Mouse (Mus musculus): ENCODE measurements around the gene Spib.

Gene Spib

DNA sequence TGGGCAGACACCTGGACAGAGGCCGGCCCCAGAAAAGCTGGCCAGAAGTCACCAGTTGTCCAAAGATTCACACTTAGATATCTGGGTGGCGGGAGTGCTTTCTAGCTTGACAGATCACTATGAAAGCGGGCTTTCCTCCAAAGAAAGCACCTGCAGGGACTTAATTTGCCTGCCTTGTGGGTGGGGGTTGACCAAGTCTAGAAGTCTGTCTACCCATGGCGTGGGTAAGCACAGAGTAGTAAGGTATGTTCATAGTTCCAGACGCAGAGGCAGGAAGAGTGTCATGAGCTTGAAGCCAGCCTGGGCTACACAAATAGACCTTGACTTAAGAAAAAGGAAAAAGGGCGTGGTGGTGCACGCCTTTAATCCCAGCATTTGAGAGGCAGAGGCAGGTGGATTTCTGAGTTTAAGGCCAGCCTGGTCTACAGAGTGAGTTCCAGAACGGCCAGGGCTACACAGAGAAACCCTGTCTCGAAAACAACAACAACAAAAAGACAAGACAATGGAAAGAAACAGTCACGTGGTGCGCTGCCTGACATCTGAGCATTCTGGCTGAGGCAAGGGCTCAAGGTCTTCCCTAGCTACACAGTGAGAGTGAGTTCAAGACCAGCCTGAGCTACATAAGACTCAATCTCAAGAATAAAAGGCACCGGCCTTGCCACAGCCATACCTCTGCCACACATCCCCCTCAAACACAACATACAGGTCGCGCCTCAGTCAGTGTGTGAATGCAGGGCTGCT, 5.3 kb downstream of the Spib start:
- DNase-seq (ENCODE audit: low spot score in 2 of 2) = no peak

DNA sequence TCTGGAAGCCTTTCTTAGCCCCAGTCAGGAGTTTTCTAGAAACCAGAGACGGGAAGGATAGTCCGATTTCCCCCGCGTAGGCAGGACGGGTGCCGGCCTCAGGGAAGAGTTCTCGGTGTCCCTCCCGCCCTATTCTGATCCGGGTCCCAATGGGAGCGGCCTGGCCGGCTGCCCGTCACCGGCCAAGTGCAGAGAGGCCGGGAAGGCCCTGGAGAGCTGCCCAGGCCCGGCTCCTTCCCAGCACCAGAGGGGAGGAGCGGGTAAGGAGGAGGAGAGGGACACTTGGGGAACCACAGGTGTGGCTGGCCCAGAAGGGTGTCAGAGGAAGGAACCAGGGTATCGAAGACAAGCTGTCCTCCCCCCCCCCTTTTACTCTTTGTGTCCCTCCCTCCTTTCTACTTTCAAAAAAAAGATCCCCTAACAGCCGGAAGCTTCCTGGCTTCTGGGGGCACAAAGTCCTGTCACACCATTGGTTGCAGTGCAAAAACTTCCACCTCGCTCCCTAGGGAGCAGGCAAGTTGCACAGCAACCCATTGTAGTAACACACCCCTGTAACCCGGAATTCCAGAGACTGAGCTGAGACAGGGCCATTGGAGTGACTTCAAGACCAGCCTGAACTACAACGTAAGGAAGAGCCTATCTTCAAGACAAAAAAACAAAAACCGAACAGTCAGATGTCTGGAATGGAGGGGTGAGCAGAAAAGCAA, 6.6 kb downstream of the Spib start:
- DNase-seq (ENCODE audit: low spot score in 2 of 2) = no peak

DNA sequence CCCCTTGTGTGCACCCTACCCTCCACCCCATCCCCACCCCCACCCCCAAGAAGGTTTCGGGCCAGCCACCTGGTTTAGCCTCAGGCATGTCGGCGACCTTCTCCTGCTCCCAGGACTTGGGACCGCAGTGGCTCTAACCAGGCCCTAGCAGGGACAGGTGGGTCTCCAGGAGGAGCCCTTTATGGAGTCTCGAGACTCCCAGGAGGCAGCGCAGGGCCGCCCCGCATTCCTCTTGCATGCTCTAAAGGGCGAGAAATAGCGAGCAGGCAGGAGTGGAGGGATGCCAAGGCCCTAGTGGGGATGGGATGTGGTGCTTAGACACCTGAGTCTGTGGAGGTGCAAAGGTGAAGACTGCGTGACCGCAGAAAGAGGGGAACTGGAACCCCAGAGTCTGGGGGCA, 7.4 kb downstream of the Spib start, which contains the start of gene Mybpc2:
Mybpc2 (minus strand) TSS at position 155 of the 400 bp plus-strand sequence.
- DNase-seq (ENCODE audit: low spot score in 2 of 2) = no peak

DNA sequence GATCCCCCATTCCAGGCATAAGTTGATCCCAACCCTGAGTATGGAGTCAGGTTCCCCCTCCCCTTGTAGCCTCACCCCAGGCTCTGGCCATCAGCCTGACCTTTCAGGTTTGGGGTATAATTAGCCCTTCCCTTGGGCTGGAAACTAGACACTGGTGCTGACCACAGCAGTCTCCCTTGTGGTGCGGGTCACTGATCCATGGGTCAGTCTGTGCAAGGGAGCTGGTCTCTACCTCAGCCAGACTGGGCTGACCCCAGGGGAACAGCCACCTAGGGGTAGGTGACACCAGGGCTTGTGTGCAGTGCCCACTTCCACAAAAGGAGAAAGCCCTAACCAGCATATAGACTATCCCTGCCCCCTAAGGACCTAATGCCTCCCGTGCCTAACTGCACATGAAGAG, 8.8 kb downstream of the Spib start:
- no peak for DNase-seq (ENCODE audit: low spot score in 2 of 2)

DNA sequence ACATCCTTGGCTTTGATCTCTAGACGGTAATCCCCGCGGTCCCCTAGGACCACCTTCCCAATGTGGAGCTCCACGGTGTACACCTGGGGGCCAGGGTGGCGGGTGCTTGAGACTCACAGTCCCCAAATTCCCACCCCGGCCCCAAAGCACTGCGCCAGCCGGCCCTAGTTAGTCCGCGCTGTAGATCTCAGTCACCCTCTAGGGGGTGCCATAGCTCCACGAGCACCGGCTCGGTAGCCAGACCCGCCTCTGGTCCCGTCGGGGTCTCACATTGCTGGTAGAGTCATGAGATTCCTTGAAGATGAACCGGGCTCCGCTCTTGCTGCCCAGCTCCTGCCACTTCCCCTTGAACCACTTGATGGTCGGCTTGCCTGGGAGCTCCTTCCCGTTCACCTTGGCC, 10.2 kb downstream of the Spib start:
- no peak for DNase-seq (ENCODE audit: low spot score in 2 of 2)

DNA sequence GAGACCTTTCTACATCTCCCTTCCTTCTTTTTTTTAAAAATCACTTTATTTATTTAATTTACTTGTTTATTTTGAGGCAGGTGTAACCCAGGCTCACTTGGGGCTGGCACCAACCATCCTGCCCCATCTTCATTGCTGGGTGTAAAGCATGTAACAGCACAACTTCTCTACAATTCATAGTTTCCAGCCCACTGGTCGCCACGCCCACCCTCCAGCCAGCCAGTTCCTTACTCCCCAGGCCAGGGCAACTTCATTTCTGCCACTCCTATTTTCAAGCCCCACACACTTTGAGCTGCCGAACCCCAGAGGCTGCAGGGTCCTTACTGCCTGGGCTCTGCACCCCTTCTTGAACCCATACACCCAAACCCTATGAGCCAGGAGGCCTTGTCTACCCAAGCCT, 10.9 kb downstream of the Spib start:
- no peak for DNase-seq (ENCODE audit: low spot score in 2 of 2)

DNA sequence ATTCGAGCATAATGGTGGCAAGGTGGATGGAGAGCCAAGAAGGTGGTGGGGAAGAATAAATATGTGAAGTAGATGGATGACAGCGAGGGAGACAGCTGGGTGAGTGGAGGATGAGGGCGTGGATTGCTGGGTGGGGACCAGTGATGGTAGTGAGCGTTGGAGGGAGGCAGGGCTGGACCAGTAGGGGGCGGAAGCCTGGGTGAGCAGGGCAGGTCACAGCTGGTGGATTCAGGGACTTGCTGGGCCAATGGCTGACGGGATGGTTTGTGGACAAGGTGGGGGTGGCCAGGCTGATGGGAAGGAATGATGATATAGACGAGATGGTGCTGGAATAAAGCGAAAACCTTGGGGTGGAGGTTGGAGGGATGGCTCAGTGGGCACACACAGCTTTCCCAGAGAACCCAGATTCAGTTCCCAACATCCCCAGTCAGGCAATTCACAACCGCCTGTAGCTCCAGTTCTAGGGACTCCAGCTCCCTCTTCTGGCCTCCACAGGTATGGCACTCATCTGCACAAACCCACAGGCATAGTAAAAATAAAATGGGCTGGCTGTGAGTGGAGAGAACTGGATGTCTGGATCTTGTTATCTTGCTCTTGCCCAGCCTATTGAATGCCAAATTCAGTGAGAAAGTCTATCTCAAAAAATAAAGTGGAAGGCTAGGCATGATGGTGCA, 12.5 kb downstream of the Spib start:
- DNase-seq (ENCODE audit: low spot score in 2 of 2) = no peak

DNA sequence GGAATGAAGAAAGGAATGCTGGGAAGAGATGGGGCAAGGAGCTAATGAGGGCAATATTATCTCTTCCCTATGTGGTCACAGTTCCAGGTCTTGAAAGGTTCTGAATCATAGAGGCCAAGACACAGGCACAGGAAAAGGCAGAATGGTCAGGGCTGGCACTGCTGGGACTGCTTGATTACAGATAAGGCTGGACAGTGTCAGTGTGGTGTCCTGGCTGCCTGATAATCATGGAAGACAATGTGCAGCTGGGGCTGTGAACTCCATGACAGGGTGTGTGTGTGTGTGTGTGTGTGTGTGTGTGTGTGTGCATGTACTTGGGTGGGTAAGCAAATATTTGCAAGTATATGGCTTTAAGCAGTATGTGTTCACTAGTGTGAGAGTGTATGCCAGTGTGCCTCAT, 24.4 kb downstream of the Spib start:
- no peak for DNase-seq (ENCODE audit: low spot score in 2 of 2)

DNA sequence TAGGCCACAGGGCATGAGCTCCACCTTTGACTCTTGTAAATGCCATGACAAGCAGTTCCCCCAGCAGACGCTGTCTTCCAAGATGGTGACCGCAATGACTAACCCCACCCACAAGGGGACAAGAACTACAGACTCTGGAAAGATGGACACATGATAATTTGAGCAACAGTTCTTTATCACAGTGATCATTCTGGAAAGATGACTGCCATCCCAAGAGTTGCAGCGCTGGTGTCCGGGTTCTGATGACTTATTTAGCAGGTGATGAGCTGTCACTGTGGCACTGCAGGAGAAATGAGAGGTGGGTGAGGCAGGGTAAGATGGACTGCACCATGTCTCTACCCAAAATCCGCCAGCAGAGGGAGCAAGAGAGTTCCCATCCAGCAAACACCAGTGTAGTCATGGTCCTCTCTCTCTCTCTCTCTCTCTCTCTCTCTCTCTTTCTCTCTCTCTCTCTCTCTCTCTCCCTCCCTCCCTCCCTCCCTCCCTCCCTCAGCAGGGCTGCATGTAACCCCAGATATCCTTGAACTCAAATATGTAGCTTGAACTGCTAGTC, 30.2 kb downstream of the Spib start:
- DNase-seq (ENCODE audit: low spot score in 2 of 2) = peak; percentile 59 to 73

DNA sequence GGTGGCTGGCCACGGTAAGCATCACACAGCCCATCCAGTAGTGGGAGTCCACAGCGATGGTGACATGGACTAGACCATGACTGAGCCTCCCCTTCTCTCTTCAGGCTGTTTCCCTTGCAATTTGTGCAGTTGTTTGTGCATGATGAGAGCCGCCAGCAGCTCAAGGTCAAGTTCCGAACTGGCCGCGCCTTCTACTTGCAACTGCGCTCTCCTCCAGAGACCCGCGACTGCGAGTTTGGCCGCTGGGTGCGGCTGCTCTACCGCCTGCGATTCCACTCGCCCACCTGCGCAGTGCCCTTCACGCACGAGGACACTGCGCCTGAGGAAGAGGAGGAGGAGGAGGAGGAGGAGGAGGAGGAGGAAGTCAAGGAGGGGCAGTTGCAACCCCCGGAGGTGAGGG, 31.8 kb downstream of the Spib start:
- DNase-seq (ENCODE audit: low spot score in 2 of 2) = no peak

DNA sequence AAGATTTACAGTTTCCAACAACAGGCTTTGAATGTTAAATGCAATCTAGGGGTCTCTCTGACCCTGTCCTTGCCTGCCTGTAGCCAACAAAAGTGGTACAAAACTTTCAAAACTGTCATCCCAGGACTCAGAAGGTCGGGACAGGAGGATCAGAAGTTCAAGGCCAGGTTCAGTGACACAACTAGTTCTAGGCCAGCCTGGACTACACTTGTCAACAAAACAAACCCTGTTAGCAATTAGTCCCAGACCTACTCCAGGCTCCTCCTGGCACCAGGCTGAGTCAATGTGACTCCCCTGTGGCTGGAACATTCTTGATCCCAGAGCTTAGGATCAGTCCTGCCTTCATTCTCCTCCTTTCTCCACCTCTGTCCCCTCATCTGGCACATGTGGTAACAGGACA, 32.9 kb downstream of the Spib start:
- no peak for DNase-seq (ENCODE audit: low spot score in 2 of 2)

DNA sequence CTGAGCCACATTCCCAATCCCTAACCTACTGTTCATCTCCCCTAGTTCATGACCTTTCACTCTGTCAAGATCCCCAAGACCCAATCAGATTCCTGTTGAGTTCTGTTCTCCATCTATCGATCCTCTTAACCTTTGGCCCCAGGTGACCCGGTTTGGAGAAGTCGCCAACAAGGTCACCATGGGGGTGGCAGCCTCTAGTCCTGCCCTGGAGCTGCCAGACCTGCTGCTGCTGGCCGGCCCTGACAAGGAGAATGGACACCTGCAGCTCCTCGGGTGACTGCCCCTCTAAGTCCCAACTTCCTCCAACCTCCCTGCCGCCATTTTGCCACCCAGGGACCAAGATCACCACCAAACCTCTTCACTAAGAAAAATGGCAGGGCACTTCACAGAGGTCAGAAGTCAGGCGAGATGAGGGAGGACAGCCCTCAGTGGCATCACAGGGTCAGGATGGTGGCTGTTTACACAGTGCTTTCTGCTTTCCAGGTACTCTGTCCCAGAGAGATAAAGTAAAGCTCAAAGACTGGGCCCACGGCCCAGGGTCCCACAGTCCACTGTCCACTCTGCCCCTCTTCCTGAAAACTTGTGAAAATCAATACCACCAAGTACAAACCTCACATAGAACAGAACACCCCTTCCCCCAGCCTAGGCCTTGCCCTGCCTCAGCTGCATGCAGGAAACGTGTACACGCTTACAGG, 34.4 kb downstream of the Spib start:
- no peak for DNase-seq (ENCODE audit: low spot score in 2 of 2)

DNA sequence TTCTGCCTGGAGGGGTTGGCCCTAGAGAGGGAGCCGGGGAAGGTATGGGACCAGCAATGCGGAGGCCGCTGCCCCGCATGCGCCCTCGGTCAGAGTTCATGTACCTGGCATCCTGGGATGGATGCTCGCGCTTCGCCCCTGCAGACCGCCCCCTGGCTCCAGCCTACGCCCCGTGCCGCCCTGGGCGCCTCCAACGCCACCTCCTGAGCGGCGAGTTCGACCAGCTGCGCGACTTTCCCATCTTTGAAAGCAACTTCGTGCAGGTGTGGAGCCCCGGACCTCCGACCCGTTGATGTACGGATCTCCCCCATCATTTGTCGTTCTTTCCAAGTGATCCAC, 35.1 kb downstream of the Spib start:
- DNase-seq (ENCODE audit: low spot score in 2 of 2) = no peak

DNA sequence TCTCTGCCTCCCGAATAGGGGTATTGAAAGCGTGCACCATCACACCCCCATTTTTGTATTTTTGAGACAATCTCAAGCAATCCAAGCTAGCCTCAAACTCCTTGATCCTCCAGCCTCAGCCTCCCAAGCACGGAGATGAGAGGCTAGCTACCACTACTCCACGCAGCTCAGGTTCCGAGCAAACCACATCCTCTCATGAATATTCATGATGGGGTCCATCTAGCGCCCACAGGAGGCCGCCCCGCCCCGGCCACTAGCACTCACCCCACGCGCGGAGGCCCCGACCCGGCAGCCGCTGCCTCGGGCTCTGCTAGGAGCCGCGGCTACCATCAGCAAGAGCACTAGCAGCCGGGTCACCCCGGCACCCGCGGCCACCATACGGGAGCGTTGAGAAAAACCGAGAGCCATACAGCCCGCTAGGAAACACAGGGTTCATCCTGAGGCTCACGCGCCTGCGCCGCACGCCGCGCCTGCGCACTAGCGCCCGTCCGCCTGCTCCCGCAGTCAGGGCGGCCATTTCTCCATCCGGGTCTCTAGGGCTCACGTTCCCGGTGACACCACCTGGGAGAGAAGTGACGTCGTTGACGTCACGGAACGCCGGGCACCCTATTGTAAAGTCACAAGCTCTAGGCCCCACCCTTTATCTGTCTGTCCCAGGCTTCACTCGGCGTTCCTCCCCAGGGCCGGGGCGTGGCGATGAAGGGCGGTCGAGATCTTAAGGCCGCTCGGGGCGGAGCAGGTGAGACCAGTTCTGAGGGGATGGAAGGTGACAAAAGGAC, 35.7 kb downstream of the Spib start, which contains the start of the genes Emc10 and Fam71e1:
Emc10 (minus strand) TSS at position 538 of the 779 bp plus-strand sequence.
Fam71e1 (plus strand) TSS at position 590 of the 779 bp plus-strand sequence.
- DNase-seq (ENCODE audit: low spot score in 2 of 2) = peak; percentile 96 to 99

DNA sequence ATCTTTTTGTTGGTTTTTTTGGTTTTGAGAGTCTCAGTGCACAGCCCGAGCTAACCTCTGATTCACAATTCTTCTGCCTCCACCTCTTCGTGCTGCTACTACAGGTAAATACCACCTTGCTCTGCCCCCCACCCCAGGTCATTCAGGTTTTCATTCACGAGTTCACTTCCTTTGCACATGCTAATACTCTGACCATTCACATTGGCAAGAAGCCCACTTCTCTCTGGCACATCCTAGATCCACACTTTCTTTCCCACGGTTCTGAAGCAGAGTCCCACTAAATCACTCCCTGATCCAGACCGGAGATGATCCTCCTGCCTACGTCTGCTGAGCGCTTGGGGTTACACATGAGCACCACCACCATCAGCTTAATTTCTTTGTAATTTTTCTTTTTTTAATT, 36.8 kb downstream of the Spib start:
- no peak for DNase-seq (ENCODE audit: low spot score in 2 of 2)

DNA sequence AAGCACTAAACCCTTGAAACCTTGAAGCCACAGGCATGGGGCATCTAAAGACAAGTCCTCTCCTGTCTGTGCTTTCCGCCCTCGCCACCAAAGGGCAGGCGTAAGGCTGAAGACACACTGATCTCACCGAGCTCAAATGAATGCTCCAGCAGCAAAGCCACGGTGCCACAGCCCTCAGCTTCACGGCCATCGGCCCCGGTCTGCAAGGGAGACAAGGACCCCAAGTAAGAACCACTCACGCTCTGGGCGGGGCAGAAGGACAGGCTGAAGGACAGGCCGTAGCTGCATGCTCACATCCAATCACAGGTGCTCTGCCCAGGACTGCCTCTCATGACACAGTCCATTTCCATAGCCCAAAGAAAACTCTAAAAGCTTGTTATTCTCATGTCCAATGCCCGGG, 37.2 kb downstream of the Spib start:
- no peak for DNase-seq (ENCODE audit: low spot score in 2 of 2)

DNA sequence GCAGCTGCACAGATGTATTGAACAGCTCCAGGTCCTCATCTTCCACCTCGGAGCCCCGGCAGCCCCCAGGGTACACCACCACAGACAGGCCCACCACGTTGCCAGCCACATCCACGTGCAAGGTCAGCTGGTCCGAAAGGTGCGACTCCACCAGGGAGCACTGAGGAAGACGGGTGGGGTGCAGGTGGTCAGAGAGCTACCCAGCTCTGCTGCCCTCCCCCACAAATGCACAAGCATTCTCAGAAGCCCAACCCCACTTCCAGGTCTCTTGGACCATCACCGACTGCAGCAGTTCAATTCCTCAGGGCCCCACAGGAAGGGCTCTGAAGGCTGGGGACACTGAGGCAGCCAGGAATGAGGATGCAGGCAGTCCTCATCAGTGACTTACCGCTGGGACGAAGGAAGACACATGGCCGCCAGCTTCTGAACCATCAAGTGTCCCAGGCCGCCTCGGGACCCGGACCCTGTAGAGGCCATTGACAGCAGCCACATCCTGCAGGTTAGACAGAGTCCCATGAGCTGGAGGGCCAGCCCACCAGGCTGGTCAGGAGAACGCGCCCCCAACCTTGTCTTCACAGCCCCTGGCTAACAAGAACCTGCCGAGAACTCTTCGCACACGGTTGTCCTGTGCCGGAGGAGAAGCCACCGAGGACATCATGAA, 39.6 kb downstream of the Spib start:
- DNase-seq (ENCODE audit: low spot score in 2 of 2) = no peak

DNA sequence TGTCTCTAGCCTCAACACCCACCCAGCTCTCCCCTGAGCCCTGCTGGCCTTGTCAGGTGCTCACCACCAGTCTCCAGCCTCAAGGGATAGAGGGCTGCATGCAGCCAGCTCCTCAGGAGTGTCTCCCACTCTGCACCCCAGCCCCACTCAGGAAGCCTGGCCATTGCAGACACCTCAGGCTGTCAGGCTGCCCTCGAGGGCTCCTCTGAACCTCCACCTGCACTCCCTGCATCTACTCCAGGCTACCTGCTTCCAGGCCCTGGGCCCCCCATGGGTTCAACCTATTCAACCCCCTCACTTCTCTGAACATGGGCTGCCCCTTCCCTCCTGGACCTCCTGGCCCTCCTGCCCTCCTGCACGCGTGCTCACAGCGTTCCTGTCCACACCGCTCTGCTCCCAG, 40.5 kb downstream of the Spib start:
- no peak for DNase-seq (ENCODE audit: low spot score in 2 of 2)

DNA sequence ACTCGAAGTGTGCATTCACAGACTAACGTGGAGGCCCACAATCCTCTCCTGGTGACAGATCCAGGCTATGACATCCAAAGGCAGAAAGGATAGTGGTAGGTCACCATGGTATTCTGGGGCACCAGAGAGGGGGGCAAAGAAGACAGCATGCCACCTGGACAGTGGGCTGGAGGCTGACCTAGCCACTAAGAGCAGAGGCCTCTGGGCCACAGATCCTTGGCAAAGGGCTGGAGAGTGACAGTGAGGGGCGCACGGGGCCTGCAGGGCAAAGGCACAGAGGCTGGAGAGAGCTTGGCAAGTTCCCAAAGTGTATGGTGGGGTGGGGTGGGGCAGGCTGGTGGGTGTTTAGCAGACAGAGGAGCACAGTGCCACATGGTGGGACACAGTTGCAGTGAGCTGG, 41.6 kb downstream of the Spib start:
- no peak for DNase-seq (ENCODE audit: low spot score in 2 of 2)

DNA sequence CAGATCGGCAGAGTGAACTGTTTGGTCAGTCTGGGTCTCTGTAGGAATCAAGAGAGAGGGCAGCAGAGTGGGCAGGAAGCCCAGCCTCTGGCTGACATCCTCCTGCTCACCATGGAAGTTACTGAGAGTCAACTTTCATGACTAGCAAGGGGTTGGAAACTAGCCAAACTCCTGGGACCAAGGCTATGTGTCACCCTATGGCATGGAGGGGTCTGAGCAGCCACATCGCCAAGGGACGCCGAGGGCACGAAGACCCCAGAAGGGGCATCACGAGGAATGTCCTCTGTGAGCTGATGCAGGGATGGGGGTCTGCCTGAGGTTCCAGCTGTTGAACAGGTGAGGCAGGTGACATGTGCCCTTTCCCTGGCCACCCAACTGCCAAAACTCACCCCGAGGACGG, 43.3 kb downstream of the Spib start:
- no peak for DNase-seq (ENCODE audit: low spot score in 2 of 2)

DNA sequence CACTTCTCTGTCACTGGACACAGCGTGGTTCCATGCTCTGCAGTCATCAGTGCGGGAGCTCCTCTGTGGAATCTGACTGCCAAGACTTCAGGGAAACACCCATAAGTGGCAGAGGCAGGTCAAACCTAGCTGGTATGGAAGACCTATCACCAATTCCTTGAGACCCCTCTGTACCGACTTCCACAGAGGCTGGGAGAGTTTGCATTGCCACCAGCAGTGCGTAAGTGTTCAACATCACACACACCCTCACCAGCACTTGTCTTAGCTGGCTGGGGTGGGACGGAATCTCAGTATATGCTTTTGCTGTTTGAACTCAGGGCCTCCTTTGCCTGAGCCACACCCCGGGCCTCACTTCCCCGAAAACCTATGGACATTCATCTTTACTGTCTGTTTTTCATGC, 43.9 kb downstream of the Spib start:
- DNase-seq (ENCODE audit: low spot score in 2 of 2) = no peak
